Mouse (Mus musculus): ENCODE results near the gene Depdc1a. TPM values are rescaled to one million over a fixed set of nuclear protein-coding genes. Genes with fewer than 3 reads are reported as not detected.
"Not testable (repeated sequence)": the region's sequence is repeated elsewhere in the genome, so short reads cannot be mapped to it uniquely, and the experiment has no call there.

Depdc1a gene
- polyA plus RNA-seq (2014; fragmentation: Nextera tagmentation; extraction: Ambion mirVana): 36.1 and 39.7 TPM in 2 replicates

- Histone ChIP-seq H3K9me3 (ENCODE audit: control insufficient read depth, low read depth, low read length) (no peaks in the 10 kb centered on the region), H3K4me3 (ENCODE audit: low read depth, low read length) (peak within 1 kb of the TSS; percentile 57), H3K27me3 (ENCODE audit: control insufficient read depth, insufficient read depth, low read length) (no peaks in the 10 kb centered on the region), H3K9ac (replicated peaks; ENCODE audit: low read depth, low read length) (peak within 1 kb of the TSS; percentile 63), H3K27ac (ENCODE audit: low read length) (no peak within 1 kb of the TSS), H3K4me1 (ENCODE audit: control insufficient read depth, insufficient read depth, low read length) (no peaks in the 10 kb centered on the region), H3K36me3 (ENCODE audit: control insufficient read depth, insufficient read depth, low read length) (peaks cover 5% of the 10 kb centered on the region; the same call in 1 of the 2 replicates), H3K4me2 (replicated peaks; ENCODE audit: low read depth, low read length) (peak within 1 kb of the TSS; percentile 51)
- ATAC-seq (ENCODE audit: insufficient number of reproducible peaks, insufficient read depth, low FRiP score, low read depth): peak; percentile 100
- WGBS: under 1% methylated on average over 28 of the region's 28 CpGs
These were observed at the start of gene Depdc1a for GRCm38 (mm10) chr3:159495243-159495801. Depdc1a (plus strand) TSS chr3:159495433.

- Histone ChIP-seq H3K36me3 (ENCODE audit: control insufficient read depth, insufficient read depth, low read length) (no peaks in the 10 kb centered on the region), H3K27me3 (ENCODE audit: control insufficient read depth, insufficient read depth, low read length) (no peaks in the 10 kb centered on the region), H3K4me2 (replicated peaks; ENCODE audit: low read depth, low read length) (no peak overlapping the region), H3K4me1 (ENCODE audit: control insufficient read depth, insufficient read depth, low read length) (no peaks in the 10 kb centered on the region), H3K9ac (replicated peaks; ENCODE audit: low read depth, low read length) (no peak overlapping the region), H3K27ac (ENCODE audit: low read length) (no peak overlapping the region), H3K4me3 (ENCODE audit: low read depth, low read length) (no peak overlapping the region), H3K9me3 (ENCODE audit: control insufficient read depth, low read depth, low read length) (no peaks in the 10 kb centered on the region)
- ATAC-seq (ENCODE audit: insufficient number of reproducible peaks, insufficient read depth, low FRiP score, low read depth): no peak
- 47% methylated on average over 1 of the region's 1 CpGs for WGBS
These were observed 25.2 kb upstream of the Depdc1a start for GRCm38 (mm10) chr3:159470059-159470458.

- no peaks in the 10 kb centered on the region for H3K4me1 ChIP-seq (ENCODE audit: control insufficient read depth, insufficient read depth, low read length)
- no peak overlapping the region for H3K9ac ChIP-seq (replicated peaks; ENCODE audit: low read depth, low read length)
- H3K36me3 ChIP-seq (ENCODE audit: control insufficient read depth, insufficient read depth, low read length): no peaks in the 10 kb centered on the region
- no peaks in the 10 kb centered on the region for H3K27me3 ChIP-seq (ENCODE audit: control insufficient read depth, insufficient read depth, low read length)
- no peak for ATAC-seq (ENCODE audit: insufficient number of reproducible peaks, insufficient read depth, low FRiP score, low read depth)
- H3K4me2 ChIP-seq (replicated peaks; ENCODE audit: low read depth, low read length): no peak overlapping the region
- 61% methylated on average over 1 of the region's 1 CpGs for WGBS
- H3K9me3 ChIP-seq (ENCODE audit: control insufficient read depth, low read depth, low read length): no peaks in the 10 kb centered on the region
- H3K4me3 ChIP-seq (ENCODE audit: low read depth, low read length): no peak overlapping the region
- no peak overlapping the region for H3K27ac ChIP-seq (ENCODE audit: low read length)
These were observed 19.8 kb upstream of the Depdc1a start for GRCm38 (mm10) chr3:159475465-159475864.

GRCm38 (mm10) chr3:159477250-159477962 is 17.8 kb upstream of the Depdc1a start:
- H3K27me3 ChIP-seq (ENCODE audit: control insufficient read depth, insufficient read depth, low read length): no peaks in the 10 kb centered on the region
- WGBS: 77% methylated on average over 1 of the region's 1 CpGs
- no peaks in the 10 kb centered on the region for H3K9me3 ChIP-seq (ENCODE audit: control insufficient read depth, low read depth, low read length)
- H3K4me1 ChIP-seq (ENCODE audit: control insufficient read depth, insufficient read depth, low read length): no peaks in the 10 kb centered on the region
- H3K36me3 ChIP-seq (ENCODE audit: control insufficient read depth, insufficient read depth, low read length): no peaks in the 10 kb centered on the region
- no peak overlapping the region for H3K9ac ChIP-seq (replicated peaks; ENCODE audit: low read depth, low read length)
- H3K4me3 ChIP-seq (ENCODE audit: low read depth, low read length): no peak overlapping the region
- no peak overlapping the region for H3K27ac ChIP-seq (ENCODE audit: low read length)
- ATAC-seq (ENCODE audit: insufficient number of reproducible peaks, insufficient read depth, low FRiP score, low read depth): no peak
- no peak overlapping the region for H3K4me2 ChIP-seq (replicated peaks; ENCODE audit: low read depth, low read length)

GRCm38 (mm10) chr3:159494709-159495108 is 524 bp upstream of the Depdc1a start:
- H3K36me3 ChIP-seq (ENCODE audit: control insufficient read depth, insufficient read depth, low read length); ATAC-seq (ENCODE audit: insufficient number of reproducible peaks, insufficient read depth, low FRiP score, low read depth); H3K4me1 ChIP-seq (ENCODE audit: control insufficient read depth, insufficient read depth, low read length); H3K9me3 ChIP-seq (ENCODE audit: control insufficient read depth, low read depth, low read length); H3K27ac ChIP-seq (ENCODE audit: low read length); H3K27me3 ChIP-seq (ENCODE audit: control insufficient read depth, insufficient read depth, low read length): not testable (repeated sequence)
- Histone ChIP-seq H3K9ac (replicated peaks; ENCODE audit: low read depth, low read length) (0 out of 2 replicates have a peak overlapping the region, but pooled peaks have one; percentile 28), H3K4me2 (replicated peaks; ENCODE audit: low read depth, low read length) (peak overlapping the region; percentile 51), H3K4me3 (ENCODE audit: low read depth, low read length) (peak overlapping the region; percentile 57)

GRCm38 (mm10) chr3:159508899-159509298 is 13.7 kb downstream of the Depdc1a start:
- Histone ChIP-seq H3K27ac (ENCODE audit: low read length) (no peak overlapping the region), H3K4me2 (replicated peaks; ENCODE audit: low read depth, low read length) (no peak overlapping the region), H3K36me3 (ENCODE audit: control insufficient read depth, insufficient read depth, low read length) (no peaks in the 10 kb centered on the region), H3K27me3 (ENCODE audit: control insufficient read depth, insufficient read depth, low read length) (no peaks in the 10 kb centered on the region), H3K4me1 (ENCODE audit: control insufficient read depth, insufficient read depth, low read length) (no peaks in the 10 kb centered on the region), H3K9me3 (ENCODE audit: control insufficient read depth, low read depth, low read length) (no peaks in the 10 kb centered on the region), H3K4me3 (ENCODE audit: low read depth, low read length) (no peak overlapping the region), H3K9ac (replicated peaks; ENCODE audit: low read depth, low read length) (no peak overlapping the region)
- ATAC-seq (ENCODE audit: insufficient number of reproducible peaks, insufficient read depth, low FRiP score, low read depth): no peak

GRCm38 (mm10) chr3:159528563-159528962 is 33.3 kb downstream of the Depdc1a start:
- ATAC-seq (ENCODE audit: insufficient number of reproducible peaks, insufficient read depth, low FRiP score, low read depth): no peak
- H3K36me3 ChIP-seq (ENCODE audit: control insufficient read depth, insufficient read depth, low read length): no peaks in the 10 kb centered on the region
- H3K27ac ChIP-seq (ENCODE audit: low read length): no peak overlapping the region
- H3K9me3 ChIP-seq (ENCODE audit: control insufficient read depth, low read depth, low read length): no peaks in the 10 kb centered on the region
- no peak overlapping the region for H3K9ac ChIP-seq (replicated peaks; ENCODE audit: low read depth, low read length)
- no peak overlapping the region for H3K4me3 ChIP-seq (ENCODE audit: low read depth, low read length)
- H3K27me3 ChIP-seq (ENCODE audit: control insufficient read depth, insufficient read depth, low read length): no peaks in the 10 kb centered on the region
- H3K4me1 ChIP-seq (ENCODE audit: control insufficient read depth, insufficient read depth, low read length): no peaks in the 10 kb centered on the region
- H3K4me2 ChIP-seq (replicated peaks; ENCODE audit: low read depth, low read length): no peak overlapping the region

GRCm38 (mm10) chr3:159548303-159548702 is 53.1 kb downstream of the Depdc1a start:
- Histone ChIP-seq H3K9me3 (ENCODE audit: control insufficient read depth, low read depth, low read length) (no peaks in the 10 kb centered on the region), H3K4me2 (replicated peaks; ENCODE audit: low read depth, low read length) (no peak overlapping the region), H3K36me3 (ENCODE audit: control insufficient read depth, insufficient read depth, low read length) (no peaks in the 10 kb centered on the region), H3K27ac (ENCODE audit: low read length) (no peak overlapping the region), H3K27me3 (ENCODE audit: control insufficient read depth, insufficient read depth, low read length) (no peaks in the 10 kb centered on the region), H3K9ac (replicated peaks; ENCODE audit: low read depth, low read length) (no peak overlapping the region), H3K4me3 (ENCODE audit: low read depth, low read length) (no peak overlapping the region), H3K4me1 (ENCODE audit: control insufficient read depth, insufficient read depth, low read length) (no peaks in the 10 kb centered on the region)
- 70% methylated on average over 3 of the region's 3 CpGs for WGBS
- ATAC-seq (ENCODE audit: insufficient number of reproducible peaks, insufficient read depth, low FRiP score, low read depth): no peak

- H3K27ac ChIP-seq (ENCODE audit: low read length): no peak overlapping the region
- H3K4me2 ChIP-seq (replicated peaks; ENCODE audit: low read depth, low read length): no peak overlapping the region
- no peak overlapping the region for H3K9ac ChIP-seq (replicated peaks; ENCODE audit: low read depth, low read length)
- no peaks in the 10 kb centered on the region for H3K27me3 ChIP-seq (ENCODE audit: control insufficient read depth, insufficient read depth, low read length)
- H3K4me3 ChIP-seq (ENCODE audit: low read depth, low read length): no peak overlapping the region
- peak; percentile 14; the same call in 1 of the 2 replicates for ATAC-seq (ENCODE audit: insufficient number of reproducible peaks, insufficient read depth, low FRiP score, low read depth)
- H3K36me3 ChIP-seq (ENCODE audit: control insufficient read depth, insufficient read depth, low read length): no peaks in the 10 kb centered on the region
- H3K9me3 ChIP-seq (ENCODE audit: control insufficient read depth, low read depth, low read length): no peaks in the 10 kb centered on the region
- H3K4me1 ChIP-seq (ENCODE audit: control insufficient read depth, insufficient read depth, low read length): no peaks in the 10 kb centered on the region
These were observed 55.0 kb downstream of the Depdc1a start for GRCm38 (mm10) chr3:159550224-159550623.

Data from stomach, embryonic 14.5 days (tissue).